Mouse (Mus musculus): ENCODE measurements around the gene Tmem37. TPM values are rescaled to one million over a fixed set of nuclear protein-coding genes. Genes with fewer than 3 reads are reported as not detected.

The Tmem37 gene
- 108 and 129 TPM in 2 replicates for polyA plus RNA-seq (2015; fragmentation: Nextera tagmentation; extraction: Ambion mirVana)

DNA sequence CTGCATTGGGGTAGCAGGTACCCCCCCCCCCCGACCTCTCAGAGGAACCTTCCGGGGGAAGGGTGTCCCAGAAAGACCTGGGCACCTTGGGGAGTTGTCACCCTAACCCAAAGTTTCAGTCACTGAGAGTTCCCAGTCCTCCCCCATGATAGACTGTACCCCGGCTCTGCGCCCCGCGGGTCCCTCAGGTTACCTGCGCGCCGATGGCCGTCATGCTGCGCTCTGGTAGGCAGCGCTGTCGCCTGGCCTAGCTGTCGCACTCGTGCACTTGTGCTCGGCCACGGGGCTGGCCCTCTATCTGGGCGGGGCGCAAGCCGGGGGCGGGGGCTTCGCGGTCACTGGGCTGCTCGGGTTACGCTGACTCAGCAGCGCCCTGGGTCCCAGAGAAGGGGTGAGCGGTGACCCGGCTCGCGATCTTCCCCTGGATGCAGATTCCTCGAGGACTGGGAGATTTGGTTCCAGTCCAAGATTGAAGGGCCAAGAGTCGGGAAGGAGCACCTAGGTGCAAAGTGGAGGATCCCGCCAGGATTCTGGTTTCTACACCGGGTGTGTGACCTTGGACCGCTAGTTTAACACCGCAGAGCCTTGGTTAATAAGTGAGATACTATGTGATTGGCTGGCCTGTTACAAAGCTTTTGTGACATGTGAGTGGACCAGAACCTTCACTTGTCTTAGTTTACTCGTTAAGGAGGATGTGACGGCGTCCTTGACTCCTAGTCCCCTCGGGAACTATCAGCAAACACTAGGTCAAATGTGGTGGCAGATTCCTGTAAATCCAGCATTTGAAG, at the start of gene Tmem37:
TSS of gene Tmem37 (minus strand) at position 556 of the 788 bp plus-strand sequence.
- Histone ChIP-seq H3K9me3 (ENCODE audit: control insufficient read depth, low read length) (no peaks in the 10 kb centered on the region), H3K4me2 (ENCODE audit: low read depth, low read length) (peak within 1 kb of the TSS; percentile 89), H3K36me3 (ENCODE audit: control insufficient read depth, insufficient read depth, low read length) (no peaks in the 10 kb centered on the region), H3K9ac (ENCODE audit: low read depth, low read length) (peak within 1 kb of the TSS; percentile 72), H3K4me3 (ENCODE audit: low read length) (peak within 1 kb of the TSS; percentile 53), H3K4me1 (ENCODE audit: control insufficient read depth, insufficient read depth, low read length) (peaks cover 32% of the 10 kb centered on the region), H3K27me3 (replicated peaks; ENCODE audit: control insufficient read depth, insufficient read depth, low read length) (no peaks in the 10 kb centered on the region), H3K27ac (ENCODE audit: low read length) (peak within 1 kb of the TSS; percentile 57)
- 2% methylated on average over 40 of the region's 40 CpGs for WGBS
- ATAC-seq, result peak; percentile 88

DNA sequence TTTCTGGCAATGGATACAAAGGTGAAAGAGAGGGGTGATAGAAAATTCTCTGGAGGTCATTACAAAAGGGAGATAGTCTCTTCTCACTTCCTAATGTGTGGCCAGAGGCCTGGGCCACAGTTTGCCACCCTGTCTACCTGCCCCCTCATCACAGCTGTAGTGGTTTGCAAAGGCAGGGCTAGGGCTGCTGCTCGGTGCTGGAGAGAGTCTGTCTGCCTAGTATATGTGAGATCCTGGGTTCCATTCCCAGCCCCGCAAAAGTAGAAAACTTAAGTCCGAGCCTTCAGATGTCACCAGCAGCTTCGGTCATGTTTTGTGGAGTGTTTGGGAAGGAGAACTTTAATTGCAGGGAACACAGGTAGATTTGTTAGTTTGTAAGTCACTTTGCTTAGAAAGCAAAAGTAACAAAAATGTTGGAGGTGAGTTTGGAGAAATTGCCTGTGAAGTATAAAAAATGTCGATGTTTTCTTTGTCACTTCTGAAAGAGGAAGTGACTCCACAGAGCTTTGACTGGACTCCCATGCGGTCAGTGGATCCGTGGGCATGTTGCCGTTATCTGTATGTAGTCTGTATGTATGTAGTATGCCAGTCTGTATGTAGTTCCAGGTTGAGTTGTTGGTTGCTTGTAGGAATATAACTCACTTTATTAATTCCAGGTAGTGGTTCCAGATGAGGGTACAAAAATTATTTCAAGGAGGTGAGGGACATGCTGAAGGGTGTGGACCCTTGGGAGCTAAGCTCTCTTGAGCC, 48.9 kb upstream of the Tmem37 start:
- Histone ChIP-seq H3K4me2 (ENCODE audit: low read depth, low read length) (peak overlapping the region; percentile 69; the same call in 1 of the 2 replicates), H3K27ac (ENCODE audit: low read length) (peak overlapping the region; percentile 94; the same call in 1 of the 2 replicates), H3K9ac (ENCODE audit: low read depth, low read length) (peak overlapping the region; percentile 74; the same call in 1 of the 2 replicates), H3K36me3 (ENCODE audit: control insufficient read depth, insufficient read depth, low read length) (no peaks in the 10 kb centered on the region), H3K4me3 (ENCODE audit: low read length) (no peak overlapping the region), H3K27me3 (replicated peaks; ENCODE audit: control insufficient read depth, insufficient read depth, low read length) (no peaks in the 10 kb centered on the region), H3K4me1 (ENCODE audit: control insufficient read depth, insufficient read depth, low read length) (peaks cover 19% of the 10 kb centered on the region), H3K9me3 (ENCODE audit: control insufficient read depth, low read length) (no peaks in the 10 kb centered on the region)
- no peak for ATAC-seq
- WGBS, result 93% methylated on average over 8 of the region's 8 CpGs

DNA sequence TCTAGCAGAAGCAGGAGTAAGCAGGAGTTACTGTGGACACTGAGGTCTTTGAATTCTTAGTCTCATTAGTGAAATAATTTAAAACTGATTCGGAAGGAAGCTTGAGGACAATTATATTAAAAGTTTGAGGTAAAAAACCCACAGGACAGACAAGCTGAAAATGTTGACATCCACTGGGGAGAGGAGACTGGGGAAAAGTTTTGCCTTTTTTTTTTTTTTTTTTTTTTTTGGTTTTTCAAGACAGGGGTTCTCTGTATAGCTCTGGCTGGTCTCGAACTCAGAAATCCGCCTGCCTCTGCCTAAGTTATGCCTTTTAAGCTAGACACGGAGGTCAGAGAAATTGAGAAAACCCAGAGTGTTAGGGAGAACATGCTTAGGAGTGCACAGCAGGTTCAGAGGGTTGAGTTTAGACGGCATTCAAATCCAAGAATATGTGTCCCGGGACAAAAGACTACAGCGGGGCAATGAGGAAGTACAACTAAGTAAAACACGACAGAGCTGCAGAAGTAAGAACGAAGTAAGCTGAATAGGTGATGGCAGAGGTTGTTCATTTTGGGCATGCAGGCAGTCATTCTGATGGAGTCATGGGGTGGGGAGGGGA, 48.2 kb upstream of the Tmem37 start:
- H3K4me2 ChIP-seq (ENCODE audit: low read depth, low read length), result peak overlapping the region; percentile 69
- H3K27me3 ChIP-seq (replicated peaks; ENCODE audit: control insufficient read depth, insufficient read depth, low read length), result no peaks in the 10 kb centered on the region
- no peaks in the 10 kb centered on the region for H3K36me3 ChIP-seq (ENCODE audit: control insufficient read depth, insufficient read depth, low read length)
- H3K9me3 ChIP-seq (ENCODE audit: control insufficient read depth, low read length), result no peaks in the 10 kb centered on the region
- 78% methylated on average over 9 of the region's 9 CpGs for WGBS
- H3K4me1 ChIP-seq (ENCODE audit: control insufficient read depth, insufficient read depth, low read length), result peaks cover 25% of the 10 kb centered on the region
- H3K27ac ChIP-seq (ENCODE audit: low read length), result peak overlapping the region; percentile 94
- peak overlapping the region; percentile 74 for H3K9ac ChIP-seq (ENCODE audit: low read depth, low read length)
- peak overlapping the region; percentile 72 for H3K4me3 ChIP-seq (ENCODE audit: low read length)
- no peak for ATAC-seq

DNA sequence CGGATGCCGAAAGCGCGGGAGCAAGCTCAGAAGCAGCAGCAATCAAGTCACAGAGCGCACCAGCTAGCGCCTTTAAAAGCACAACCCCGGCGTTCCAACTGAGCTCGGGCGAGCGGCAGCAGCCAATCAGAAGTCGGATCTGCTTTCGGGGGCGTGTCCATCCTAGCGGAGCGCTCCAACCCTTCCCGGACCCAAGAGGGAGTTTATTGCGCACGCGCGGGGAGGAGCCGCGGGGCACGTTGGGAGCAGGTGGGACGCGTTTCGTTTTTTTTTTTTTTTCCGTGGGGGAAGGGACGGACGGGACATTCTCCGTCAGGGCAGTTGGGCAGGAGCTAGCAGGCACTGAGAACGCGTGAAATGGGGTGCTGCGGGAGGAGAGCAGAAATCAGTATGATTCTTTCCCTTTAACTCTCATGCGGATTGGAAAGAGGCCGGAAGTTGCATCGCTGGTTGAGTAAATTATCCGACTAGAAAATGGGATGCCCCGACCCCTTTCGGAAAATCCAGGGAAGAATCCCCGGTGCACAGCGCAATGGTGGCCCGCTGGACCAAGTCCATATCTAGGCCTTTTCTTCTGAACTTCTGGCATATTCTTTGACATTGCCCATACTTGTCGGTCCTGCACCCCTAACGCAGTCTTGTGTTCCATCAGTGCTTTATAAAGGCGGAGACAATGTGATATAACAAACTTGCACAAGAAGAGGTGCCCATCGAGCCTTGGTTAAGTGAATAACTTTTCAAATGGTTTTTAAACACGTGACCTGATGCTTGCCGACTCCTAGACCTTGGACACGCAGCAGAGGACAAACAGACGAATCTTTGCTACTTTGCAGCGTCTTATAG, 47.3 kb upstream of the Tmem37 start, which contains the start of the genes Dbi and 3110009E18Rik:
TSS of gene Dbi (minus strand) at position 110 of the 843 bp plus-strand sequence.
TSS of gene 3110009E18Rik (plus strand) at position 219 of the 843 bp plus-strand sequence.
- H3K27ac ChIP-seq (ENCODE audit: low read length), result peak within 1 kb of the TSS; percentile 96
- H3K36me3 ChIP-seq (ENCODE audit: control insufficient read depth, insufficient read depth, low read length), result peaks cover 1% of the 10 kb centered on the region; the same call in 1 of the 2 replicates
- H3K9ac ChIP-seq (ENCODE audit: low read depth, low read length), result peak within 1 kb of the TSS; percentile 79
- no peaks in the 10 kb centered on the region for H3K27me3 ChIP-seq (replicated peaks; ENCODE audit: control insufficient read depth, insufficient read depth, low read length)
- WGBS, result 1% methylated on average over 52 of the region's 52 CpGs
- peak within 1 kb of the TSS; percentile 79 for H3K4me2 ChIP-seq (ENCODE audit: low read depth, low read length)
- H3K4me3 ChIP-seq (ENCODE audit: low read length), result peak within 1 kb of the TSS; percentile 72
- H3K9me3 ChIP-seq (ENCODE audit: control insufficient read depth, low read length), result no peaks in the 10 kb centered on the region
- H3K4me1 ChIP-seq (ENCODE audit: control insufficient read depth, insufficient read depth, low read length), result peaks cover 28% of the 10 kb centered on the region
- ATAC-seq, result peak; percentile 88

DNA sequence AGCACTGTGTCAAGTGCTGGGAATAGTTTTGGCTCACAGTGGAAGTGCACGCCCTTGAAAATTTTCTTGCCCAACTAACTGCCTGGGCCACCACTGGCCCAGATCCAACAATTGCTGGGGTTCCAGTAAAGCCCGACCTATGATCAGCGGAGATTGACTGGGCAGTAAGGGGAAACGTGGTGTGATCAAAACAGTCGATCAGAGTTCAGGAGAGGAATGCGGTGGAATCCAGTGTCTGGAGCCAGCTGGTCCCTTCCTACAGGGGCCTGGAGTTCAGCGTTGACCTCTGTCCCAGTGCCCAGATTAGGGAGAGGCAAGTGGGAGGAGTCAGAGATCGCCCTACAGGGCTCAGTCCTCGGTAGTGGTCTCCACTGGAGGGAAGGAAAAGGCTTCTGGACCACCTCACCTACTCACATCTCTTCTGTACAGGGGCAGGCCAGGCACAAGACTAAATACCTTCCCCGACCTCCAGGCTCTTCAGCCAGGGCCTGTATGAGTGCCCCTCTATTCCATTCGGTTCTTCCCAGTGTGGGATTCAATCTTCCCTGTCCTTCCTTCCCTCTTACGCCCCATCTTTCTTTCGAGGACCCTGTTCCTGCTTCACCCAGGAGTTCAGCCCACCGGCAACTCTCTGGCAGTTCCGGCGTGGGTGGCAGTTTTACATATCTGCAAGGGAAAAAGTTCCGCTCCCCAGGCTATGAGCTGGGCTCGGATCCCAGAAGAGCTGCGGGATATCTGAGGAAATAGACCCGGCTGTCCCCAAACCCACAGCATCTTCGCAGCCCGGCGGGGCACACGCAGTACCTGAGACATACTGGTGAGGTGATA, 46.5 kb upstream of the Tmem37 start:
- H3K4me3 ChIP-seq (ENCODE audit: low read length), result peak overlapping the region; percentile 72
- peak; percentile 79 for ATAC-seq
- H3K4me1 ChIP-seq (ENCODE audit: control insufficient read depth, insufficient read depth, low read length), result peaks cover 28% of the 10 kb centered on the region
- H3K9ac ChIP-seq (ENCODE audit: low read depth, low read length), result peak overlapping the region; percentile 79
- 3% methylated on average over 24 of the region's 24 CpGs for WGBS
- peak overlapping the region; percentile 96 for H3K27ac ChIP-seq (ENCODE audit: low read length)
- H3K9me3 ChIP-seq (ENCODE audit: control insufficient read depth, low read length), result no peaks in the 10 kb centered on the region
- H3K36me3 ChIP-seq (ENCODE audit: control insufficient read depth, insufficient read depth, low read length), result peaks cover 9% of the 10 kb centered on the region
- no peaks in the 10 kb centered on the region for H3K27me3 ChIP-seq (replicated peaks; ENCODE audit: control insufficient read depth, insufficient read depth, low read length)
- H3K4me2 ChIP-seq (ENCODE audit: low read depth, low read length), result peak overlapping the region; percentile 79

DNA sequence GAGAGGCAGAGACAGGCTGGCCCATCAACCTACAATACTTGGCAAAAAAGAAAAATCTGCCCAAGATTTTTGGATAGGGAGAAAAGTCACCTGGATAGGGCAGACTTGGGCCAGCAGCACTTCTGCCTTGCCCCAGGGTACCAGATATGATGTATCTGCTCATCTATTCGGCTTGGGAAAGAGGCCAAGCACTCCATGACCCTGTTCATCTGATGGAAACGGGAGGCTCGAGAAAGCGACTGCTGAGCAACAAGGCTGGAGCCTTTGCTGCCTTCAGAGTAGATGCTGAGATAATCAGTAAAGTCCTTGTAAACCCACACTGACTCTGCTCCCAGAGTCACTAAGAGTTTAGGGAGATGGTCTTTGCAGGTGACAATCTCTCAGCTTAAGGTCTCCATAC, 45.5 kb upstream of the Tmem37 start:
- H3K4me1 ChIP-seq (ENCODE audit: control insufficient read depth, insufficient read depth, low read length), result peaks cover 26% of the 10 kb centered on the region
- no peaks in the 10 kb centered on the region for H3K27me3 ChIP-seq (replicated peaks; ENCODE audit: control insufficient read depth, insufficient read depth, low read length)
- peak overlapping the region; percentile 79 for H3K9ac ChIP-seq (ENCODE audit: low read depth, low read length)
- no peak for ATAC-seq
- peak overlapping the region; percentile 79 for H3K4me2 ChIP-seq (ENCODE audit: low read depth, low read length)
- H3K4me3 ChIP-seq (ENCODE audit: low read length), result peak overlapping the region; percentile 72
- H3K36me3 ChIP-seq (ENCODE audit: control insufficient read depth, insufficient read depth, low read length), result peaks cover 19% of the 10 kb centered on the region
- 79% methylated on average over 4 of the region's 4 CpGs for WGBS
- peak overlapping the region; percentile 96; the same call in 1 of the 2 replicates for H3K27ac ChIP-seq (ENCODE audit: low read length)
- peaks cover 7% of the 10 kb centered on the region for H3K9me3 ChIP-seq (ENCODE audit: control insufficient read depth, low read length)

DNA sequence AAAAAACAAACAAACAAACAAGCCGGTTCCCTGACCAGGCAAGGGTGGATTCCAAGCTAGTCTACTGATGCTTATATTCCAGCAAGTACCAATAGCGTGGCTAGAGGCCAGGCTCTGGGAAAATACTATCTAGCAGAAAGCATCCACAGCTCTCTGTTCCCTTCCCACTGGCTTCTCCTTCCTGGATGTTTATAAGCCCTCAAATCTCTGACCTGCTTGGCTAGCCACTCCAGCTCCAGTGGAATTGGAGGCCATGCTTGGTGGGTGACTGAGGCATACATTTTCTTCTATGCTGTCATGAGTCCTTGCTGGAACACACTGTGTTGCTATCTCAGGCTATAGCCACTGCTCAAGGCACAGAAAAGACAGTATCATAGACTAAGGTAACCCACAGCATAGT, 45.0 kb upstream of the Tmem37 start:
- Histone ChIP-seq H3K36me3 (ENCODE audit: control insufficient read depth, insufficient read depth, low read length) (peaks cover 22% of the 10 kb centered on the region), H3K27ac (ENCODE audit: low read length) (no peak overlapping the region), H3K4me1 (ENCODE audit: control insufficient read depth, insufficient read depth, low read length) (peaks cover 26% of the 10 kb centered on the region), H3K4me3 (ENCODE audit: low read length) (peak overlapping the region; percentile 72), H3K27me3 (replicated peaks; ENCODE audit: control insufficient read depth, insufficient read depth, low read length) (no peaks in the 10 kb centered on the region), H3K9ac (ENCODE audit: low read depth, low read length) (peak overlapping the region; percentile 79), H3K4me2 (ENCODE audit: low read depth, low read length) (peak overlapping the region; percentile 79), H3K9me3 (ENCODE audit: control insufficient read depth, low read length) (peaks cover 10% of the 10 kb centered on the region)
- ATAC-seq, result no peak
- 83% methylated on average over 2 of the region's 2 CpGs for WGBS

DNA sequence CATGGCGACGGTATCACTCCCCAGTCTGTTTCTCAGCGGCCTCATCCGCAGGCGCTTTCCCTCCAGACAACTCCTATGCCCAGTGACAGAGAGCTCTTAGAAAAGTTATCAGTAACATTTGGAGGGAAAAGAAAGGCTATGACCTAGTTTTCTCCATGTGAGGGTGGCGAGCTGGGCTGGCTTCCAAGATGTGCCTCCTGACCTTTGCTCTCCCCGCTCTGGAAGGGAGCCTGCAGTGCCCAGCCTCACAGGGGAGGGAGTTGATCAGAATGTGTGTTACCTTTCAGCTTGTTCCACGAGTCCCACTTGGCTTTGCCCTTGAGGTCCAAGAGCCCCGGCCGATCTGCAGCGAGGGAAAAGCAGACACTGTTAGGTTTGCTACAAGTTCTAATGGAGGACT, 42.2 kb upstream of the Tmem37 start:
- Histone ChIP-seq H3K9ac (ENCODE audit: low read depth, low read length) (no peak overlapping the region; the same call in 1 of the 2 replicates), H3K4me2 (ENCODE audit: low read depth, low read length) (no peak overlapping the region), H3K27me3 (replicated peaks; ENCODE audit: control insufficient read depth, insufficient read depth, low read length) (no peaks in the 10 kb centered on the region), H3K9me3 (ENCODE audit: control insufficient read depth, low read length) (peaks cover 10% of the 10 kb centered on the region), H3K4me1 (ENCODE audit: control insufficient read depth, insufficient read depth, low read length) (peaks cover 29% of the 10 kb centered on the region), H3K27ac (ENCODE audit: low read length) (peak overlapping the region; percentile 16; the same call in 1 of the 2 replicates), H3K36me3 (ENCODE audit: control insufficient read depth, insufficient read depth, low read length) (peaks cover 25% of the 10 kb centered on the region), H3K4me3 (ENCODE audit: low read length) (no peak overlapping the region)
- WGBS, result 65% methylated on average over 11 of the region's 11 CpGs
- peak; percentile 27 for ATAC-seq

All from intestine, embryonic 16.5 days (tissue).